Mouse (Mus musculus) limb, embryonic 10.5 days (tissue): ENCODE measurements at regions not wholly inside any gene's neighbourhood (a gene's known extent, or its start where the extent isn't known, plus 50 kb on each side); places are given as distances from the start of the nearest gene placed in this dataset.

ENCODE experiments used
- DNase-seq: peaks from one replicate; pipeline ENCODE4 v3.0.0-alpha.2; 2017; ENCODE audit warnings: low spot score
- H3K27ac ChIP-seq: fragments of 300-500 bp; sonication (generic); 2 replicates; pipeline ENCODE4 v1.5.1; 2016; ENCODE audit warnings: mild to moderate bottlenecking
- H3K27me3 ChIP-seq: fragments of 300-500 bp; sonication (generic); 2 replicates; pipeline ENCODE4 v1.6.1; 2016; ENCODE audit warnings: low read depth, mild to moderate bottlenecking; ENCODE audit not compliant: poor library complexity, severe bottlenecking
- H3K36me3 ChIP-seq: fragments of 300-500 bp; sonication (generic); 2 replicates; pipeline ENCODE4 v1.6.1; 2016; ENCODE audit warnings: mild to moderate bottlenecking, moderate library complexity
- H3K4me1 ChIP-seq: fragments of 300-500 bp; sonication (generic); 2 replicates; pipeline ENCODE4 v1.6.1; 2016
- H3K4me3 ChIP-seq: fragments of 300-500 bp; sonication (generic); 2 replicates; pipeline ENCODE4 v1.5.1; 2016; ENCODE audit warnings: mild to moderate bottlenecking, moderate library complexity
- H3K9me3 ChIP-seq: fragments of 300-500 bp; sonication (generic); replicated peaks from 2 replicates; pipeline ENCODE4 v1.6.1; 2016; ENCODE audit warnings: mild to moderate bottlenecking
- WGBS: fragments of 180-500 bp; shearing (Covaris S2); methylation state at CpG from one replicate; pipeline ENCODE4 v1.1.7; 2016; 5-methylcytosine and 5-hydroxymethylcytosine counted together

DNA sequence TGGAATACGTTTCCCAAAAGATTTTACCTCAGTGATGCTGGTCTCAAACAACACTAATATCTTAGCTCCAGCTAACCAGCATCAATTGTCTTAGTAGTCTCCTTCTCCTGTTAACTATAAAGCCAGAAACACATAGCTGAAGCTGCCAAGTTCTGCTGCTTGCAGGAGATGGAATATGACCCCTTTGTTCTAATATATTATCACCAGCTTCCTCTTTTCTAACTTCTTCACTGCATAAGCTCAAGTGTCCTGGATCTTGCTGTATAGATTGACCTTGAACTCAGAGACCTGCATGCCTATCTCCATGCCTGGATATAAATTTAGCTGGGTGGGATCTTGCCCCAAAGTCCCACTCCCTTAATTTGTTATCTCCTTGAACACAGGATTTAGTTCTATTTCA lies 94.8 kb downstream of the Rbm46 start:
- H3K4me1 ChIP-seq = peaks cover 7% of the 10 kb centered on the region; the same call in 1 of the 2 replicates
- 92% methylated on average over 1 of the region's 1 CpGs for WGBS
- H3K9me3 ChIP-seq = no peaks in the 10 kb centered on the region
- H3K36me3 ChIP-seq = no peaks in the 10 kb centered on the region
- no peak overlapping the region for H3K4me3 ChIP-seq
- no peak overlapping the region for H3K27ac ChIP-seq
- DNase-seq = no peak
- no peaks in the 10 kb centered on the region for H3K27me3 ChIP-seq

GRCm38 (mm10) chr3:82770512-82771270 lies 105.6 kb downstream of the Rbm46 start:
- no peaks in the 10 kb centered on the region for H3K27me3 ChIP-seq
- H3K4me3 ChIP-seq = no peak overlapping the region
- H3K36me3 ChIP-seq = no peaks in the 10 kb centered on the region
- WGBS = 94% methylated on average over 8 of the region's 8 CpGs
- peaks cover 7% of the 10 kb centered on the region for H3K4me1 ChIP-seq
- no peak overlapping the region for H3K27ac ChIP-seq
- DNase-seq = no peak
- no peaks in the 10 kb centered on the region for H3K9me3 ChIP-seq

- peak; percentile 43 for DNase-seq
- Histone ChIP-seq H3K4me3 (no peak overlapping the region), H3K27ac (0 out of 2 replicates have a peak overlapping the region, but pooled peaks have one; percentile 34), H3K27me3 (no peaks in the 10 kb centered on the region), H3K9me3 (no peaks in the 10 kb centered on the region), H3K4me1 (peaks cover 7% of the 10 kb centered on the region), H3K36me3 (no peaks in the 10 kb centered on the region)
- WGBS = 49% methylated on average over 5 of the region's 5 CpGs
Measured at GRCm38 (mm10) chr3:82767484-82767883, 108.8 kb downstream of the Rbm46 start.

- H3K9me3 ChIP-seq = no peaks in the 10 kb centered on the region
- no peaks in the 10 kb centered on the region for H3K4me1 ChIP-seq
- WGBS = 85% methylated on average over 2 of the region's 2 CpGs
- H3K27me3 ChIP-seq = no peaks in the 10 kb centered on the region
- no peaks in the 10 kb centered on the region for H3K36me3 ChIP-seq
- H3K4me3 ChIP-seq = no peak overlapping the region
- no peak overlapping the region for H3K27ac ChIP-seq
- DNase-seq = no peak
Measured at GRCm38 (mm10) chr3:82759946-82760345, 116.3 kb downstream of the Rbm46 start.

DNA sequence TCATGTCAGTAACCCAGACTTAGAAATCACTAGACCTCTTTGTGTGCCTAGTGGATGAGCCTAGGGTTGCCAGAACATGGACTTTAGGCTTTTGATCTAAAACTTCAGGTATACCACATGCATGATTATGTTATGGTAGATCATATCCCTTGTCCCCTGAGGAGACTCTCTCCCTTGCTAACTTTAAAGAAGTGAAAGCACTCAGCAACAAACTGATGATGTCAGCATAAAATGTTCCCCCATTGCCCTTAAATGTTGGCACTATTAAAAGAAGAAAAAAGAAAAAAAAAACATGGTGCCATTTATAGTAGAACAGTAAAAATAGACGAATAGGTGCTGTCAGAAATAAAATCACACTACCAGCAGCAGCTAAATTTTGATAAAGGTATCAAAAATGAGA lies 117.3 kb downstream of the Rbm46 start:
- H3K4me1 ChIP-seq = no peaks in the 10 kb centered on the region
- WGBS = 72% methylated on average over 1 of the region's 1 CpGs

DNA sequence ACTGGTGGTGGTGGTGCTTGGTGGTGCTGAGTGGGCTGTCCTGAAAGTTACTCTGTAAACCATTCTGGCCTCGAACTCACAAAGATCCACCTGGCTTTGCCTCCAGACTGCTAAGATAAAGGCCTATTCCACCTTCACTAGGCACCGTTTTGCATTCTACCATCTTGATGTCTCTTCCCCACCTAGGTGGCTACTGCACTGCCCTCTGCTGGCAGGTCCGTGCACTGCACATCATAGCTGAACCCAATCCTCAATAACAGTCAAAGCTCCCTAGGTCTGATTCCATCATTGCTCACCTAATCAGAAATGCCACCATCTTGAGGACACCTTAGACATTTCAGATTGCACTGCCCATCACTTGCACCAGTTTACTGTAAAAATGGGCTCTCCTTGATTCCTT lies 150.7 kb downstream of the Rbm46 start:
- no peak overlapping the region for H3K4me3 ChIP-seq
- H3K27me3 ChIP-seq = no peaks in the 10 kb centered on the region
- H3K27ac ChIP-seq = no peak overlapping the region
- DNase-seq = peak; percentile 74
- H3K9me3 ChIP-seq = no peaks in the 10 kb centered on the region
- WGBS = 35% methylated on average over 3 of the region's 3 CpGs
- no peaks in the 10 kb centered on the region for H3K4me1 ChIP-seq
- H3K36me3 ChIP-seq = no peaks in the 10 kb centered on the region

More for the DNA sequence above, 117.3 kb downstream of the Rbm46 start:
- Histone ChIP-seq H3K27me3 (no peaks in the 10 kb centered on the region), H3K27ac (no peak overlapping the region), H3K9me3 (no peaks in the 10 kb centered on the region), H3K36me3 (no peaks in the 10 kb centered on the region), H3K4me3 (no peak overlapping the region)
- no peak for DNase-seq

GRCm38 (mm10) chr3:82707628-82708027 lies 159.7 kb upstream of the Npy2r start:
- Histone ChIP-seq H3K4me3 (no peak overlapping the region), H3K27me3 (no peaks in the 10 kb centered on the region), H3K4me1 (no peaks in the 10 kb centered on the region), H3K9me3 (no peaks in the 10 kb centered on the region), H3K27ac (no peak overlapping the region), H3K36me3 (no peaks in the 10 kb centered on the region)
- DNase-seq = no peak
- WGBS = 78% methylated on average over 4 of the region's 4 CpGs

- Histone ChIP-seq H3K27me3 (no peaks in the 10 kb centered on the region), H3K9me3 (no peaks in the 10 kb centered on the region), H3K4me3 (no peak overlapping the region), H3K36me3 (no peaks in the 10 kb centered on the region), H3K27ac (no peak overlapping the region), H3K4me1 (no peaks in the 10 kb centered on the region)
- DNase-seq = no peak
- 87% methylated on average over 2 of the region's 2 CpGs for WGBS
Measured at GRCm38 (mm10) chr3:82692131-82692530, 144.2 kb upstream of the Npy2r start.

DNA sequence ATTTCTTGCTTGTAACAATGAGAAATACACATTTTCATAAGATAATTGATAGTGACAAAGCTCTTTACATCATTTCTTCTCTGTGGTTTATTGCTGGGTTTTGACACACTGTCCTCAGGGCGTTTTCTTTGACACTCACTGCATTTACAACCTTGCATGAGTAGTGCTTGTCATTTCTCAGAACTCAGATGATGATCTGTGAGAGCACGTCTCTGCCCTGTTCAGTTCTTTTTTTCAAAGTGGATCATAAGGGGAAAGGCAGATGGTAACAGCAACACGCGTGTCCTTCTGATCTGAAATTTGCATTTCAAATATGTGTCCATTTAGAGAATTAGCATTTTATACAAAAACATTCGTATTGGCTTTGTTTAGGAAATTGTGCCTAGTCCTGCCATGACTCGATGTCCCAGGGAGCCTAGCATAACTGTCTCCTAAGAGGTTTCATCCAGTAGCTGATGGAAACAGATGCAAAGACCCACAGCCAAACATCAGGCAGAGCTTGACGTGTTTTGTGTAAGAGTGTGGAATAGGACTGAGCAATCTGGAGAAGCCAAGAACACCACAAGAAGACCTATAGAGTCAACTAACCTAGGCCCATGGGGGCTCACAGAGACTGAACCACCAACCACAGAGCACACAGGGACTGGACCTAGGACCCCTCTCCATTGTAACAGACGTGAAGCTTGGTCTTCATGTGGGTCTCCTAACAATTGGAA lies 108.4 kb upstream of the Npy2r start:
- Histone ChIP-seq H3K27me3 (no peaks in the 10 kb centered on the region), H3K9me3 (no peaks in the 10 kb centered on the region), H3K4me3 (no peak overlapping the region), H3K36me3 (no peaks in the 10 kb centered on the region), H3K27ac (no peak overlapping the region), H3K4me1 (no peaks in the 10 kb centered on the region)
- 91% methylated on average over 8 of the region's 8 CpGs for WGBS
- DNase-seq = no peak

- H3K36me3 ChIP-seq = no peaks in the 10 kb centered on the region
- no peaks in the 10 kb centered on the region for H3K9me3 ChIP-seq
- H3K27ac ChIP-seq = no peak overlapping the region
- no peaks in the 10 kb centered on the region for H3K27me3 ChIP-seq
- 81% methylated on average over 2 of the region's 2 CpGs for WGBS
- no peaks in the 10 kb centered on the region for H3K4me1 ChIP-seq
- DNase-seq = no peak
- H3K4me3 ChIP-seq = no peak overlapping the region
Measured at GRCm38 (mm10) chr3:82652346-82652745, 104.5 kb upstream of the Npy2r start.

- 83% methylated on average over 2 of the region's 2 CpGs for WGBS
- Histone ChIP-seq H3K27ac (no peak overlapping the region), H3K27me3 (no peaks in the 10 kb centered on the region), H3K4me3 (no peak overlapping the region), H3K36me3 (no peaks in the 10 kb centered on the region), H3K9me3 (no peaks in the 10 kb centered on the region), H3K4me1 (no peaks in the 10 kb centered on the region)
- no peak for DNase-seq
Measured at GRCm38 (mm10) chr3:82640052-82640451, 92.2 kb upstream of the Npy2r start.

DNA sequence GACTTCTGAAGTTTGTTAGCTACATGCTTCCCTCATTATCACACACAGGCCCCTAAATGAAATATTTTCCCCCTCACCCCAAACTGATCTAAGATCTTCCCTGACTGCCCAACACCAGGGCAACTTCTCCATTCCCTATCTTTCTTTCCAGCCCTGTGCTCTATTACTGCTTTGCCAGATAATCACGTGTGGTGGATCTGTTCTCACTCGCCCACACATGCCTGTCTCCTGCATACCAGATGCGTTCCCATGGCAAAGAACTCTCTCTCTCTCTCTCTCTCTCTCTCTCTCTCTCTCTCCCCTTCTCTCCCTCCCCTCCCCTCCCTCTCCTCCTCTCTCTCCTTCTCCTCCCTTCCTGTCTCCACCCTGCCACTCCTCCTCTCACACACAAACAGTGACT lies 88.8 kb upstream of the Npy2r start:
- no peak overlapping the region for H3K27ac ChIP-seq
- no peaks in the 10 kb centered on the region for H3K27me3 ChIP-seq
- 36% methylated on average over 3 of the region's 3 CpGs for WGBS
- H3K9me3 ChIP-seq = no peaks in the 10 kb centered on the region
- H3K36me3 ChIP-seq = no peaks in the 10 kb centered on the region
- no peak overlapping the region for H3K4me3 ChIP-seq
- H3K4me1 ChIP-seq = no peaks in the 10 kb centered on the region
- DNase-seq = peak; percentile 31

DNA sequence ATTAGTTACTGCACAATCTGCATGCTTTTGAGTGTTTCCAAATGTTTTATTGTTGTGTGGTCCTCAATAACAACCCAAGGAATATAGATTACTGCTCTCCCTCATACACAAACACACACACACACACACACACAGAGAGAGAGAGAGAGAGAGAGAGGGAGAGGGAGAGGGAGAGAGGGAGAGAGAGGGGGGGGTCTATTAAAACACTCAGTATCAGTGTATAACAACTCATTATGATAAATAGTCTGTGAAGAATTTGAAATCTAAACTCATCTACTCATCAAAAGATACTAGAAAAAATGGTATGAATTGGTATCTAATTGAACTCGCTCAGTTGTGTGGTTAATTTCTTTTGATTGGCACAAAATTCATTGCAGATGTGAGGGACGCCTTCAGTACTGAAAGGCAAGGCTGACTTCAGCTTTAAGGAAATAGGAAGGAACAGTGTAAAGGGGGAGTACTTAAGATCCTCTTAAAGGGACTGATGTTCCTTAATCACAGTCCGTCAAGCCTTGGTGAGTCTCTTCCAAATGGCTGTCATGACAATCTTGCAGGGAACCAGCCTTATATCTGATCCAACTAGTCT lies 72.6 kb upstream of the Npy2r start:
- Histone ChIP-seq H3K27ac (no peak overlapping the region), H3K4me3 (no peak overlapping the region), H3K9me3 (no peaks in the 10 kb centered on the region), H3K36me3 (no peaks in the 10 kb centered on the region), H3K27me3 (no peaks in the 10 kb centered on the region), H3K4me1 (no peaks in the 10 kb centered on the region)
- 70% methylated on average over 3 of the region's 3 CpGs for WGBS
- no peak for DNase-seq
